Mouse (Mus musculus): Measurements from ENCODE around the gene Gm13287.
"Not testable (repeated sequence)": the region's sequence is repeated elsewhere in the genome, so short reads cannot be mapped to it uniquely, and the experiment has no call there.

DNA sequence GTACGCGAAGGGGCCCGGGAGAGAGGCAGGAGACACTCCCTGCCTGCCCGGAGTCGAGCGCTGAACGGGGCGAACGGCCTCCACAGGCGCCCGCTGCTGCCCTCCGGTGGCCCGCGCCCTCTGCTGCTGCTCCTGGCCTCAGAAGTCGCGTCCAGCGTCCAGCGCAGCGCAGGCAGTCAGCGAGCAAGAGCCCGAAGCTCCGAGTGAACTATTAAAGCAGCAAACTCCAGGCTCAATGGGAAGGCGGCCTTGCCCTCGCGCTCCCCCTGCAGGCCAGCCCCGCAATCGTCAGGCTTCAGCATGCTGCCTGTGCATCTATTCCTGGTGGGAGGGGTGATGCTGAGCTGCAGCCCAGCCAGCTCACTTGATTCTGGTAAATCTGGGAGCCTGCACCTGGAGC lies 17.6 kb upstream of the Gm13287 start, which contains the start of gene Gm13276:
- not testable (repeated sequence) for TF ChIP-seq CTCF (IDR thresholded peaks at IDR 0.05; ENCODE audit: control insufficient read depth, insufficient read depth, insufficient replicate concordance, low read depth, low read length); POLR2A (IDR thresholded peaks at IDR 0.05; ENCODE audit: control insufficient read depth, low read depth, low read length)
